Mouse (Mus musculus) fat pad, adult 2 months (tissue): ENCODE measurements at regions not wholly inside any gene's neighbourhood (a gene's known extent, or its start where the extent isn't known, plus 50 kb on each side); places are given as distances from the start of the nearest gene placed in this dataset.

ENCODE experiments used
- DNase-seq: peaks from one replicate; pipeline ENCODE4 v3.0.0-alpha.2; 2011; ENCODE audit warnings: low read depth, low spot score; ENCODE audit errors: extremely low read depth

DNA sequence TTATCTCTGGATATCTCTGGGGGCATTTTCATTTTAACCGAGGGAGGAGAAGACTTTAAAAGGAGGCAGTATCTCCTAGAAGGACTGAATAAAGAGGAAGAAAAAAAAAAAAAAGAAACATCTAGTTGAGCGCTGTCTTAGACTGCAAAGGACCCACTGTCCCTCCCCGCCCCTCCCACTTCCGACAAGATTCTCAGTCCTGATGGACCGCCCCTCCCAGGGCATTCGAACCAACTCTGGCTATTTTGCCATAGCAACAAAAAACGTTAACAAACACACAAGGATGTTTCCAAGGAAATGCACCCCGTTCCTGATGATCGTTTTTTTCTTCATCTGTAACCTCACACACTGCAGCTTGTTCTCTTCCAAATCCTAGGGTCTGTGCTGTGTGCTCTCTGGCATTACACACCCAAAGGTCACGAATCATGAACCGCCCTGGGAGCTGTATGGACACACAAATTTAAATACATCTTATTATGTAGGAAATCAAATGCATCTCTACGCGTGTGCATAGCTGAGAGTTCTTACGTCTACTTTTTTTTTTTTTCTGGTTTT, 75.8 kb downstream of the Rnd3 start:
- no peak for DNase-seq

DNA sequence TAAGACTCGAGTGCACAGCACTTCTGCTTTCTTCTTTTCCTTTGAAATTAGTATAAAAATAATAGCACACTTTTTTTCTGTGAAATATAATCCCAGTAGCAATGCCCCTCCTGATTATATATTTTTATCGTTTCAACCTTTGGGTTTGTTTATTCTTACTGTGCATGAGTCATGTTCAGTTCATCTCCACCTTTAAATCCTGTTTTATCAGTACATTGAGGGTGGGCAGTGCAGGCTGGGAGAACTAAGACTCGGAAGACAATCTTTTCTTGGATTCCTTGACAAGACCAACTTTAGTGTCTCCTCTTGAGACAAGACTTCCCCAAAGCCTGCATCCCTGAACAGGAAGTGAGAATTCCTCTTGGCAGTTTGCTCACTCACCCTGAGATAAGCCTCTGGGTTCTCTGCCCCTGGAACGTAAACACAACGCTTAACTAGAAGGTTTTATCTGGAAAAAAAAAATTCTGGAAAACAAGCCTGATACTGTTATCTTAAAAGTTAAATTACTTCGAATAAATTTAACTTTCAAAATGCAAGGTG, 76.5 kb downstream of the Rnd3 start:
- DNase-seq: no peak

DNA sequence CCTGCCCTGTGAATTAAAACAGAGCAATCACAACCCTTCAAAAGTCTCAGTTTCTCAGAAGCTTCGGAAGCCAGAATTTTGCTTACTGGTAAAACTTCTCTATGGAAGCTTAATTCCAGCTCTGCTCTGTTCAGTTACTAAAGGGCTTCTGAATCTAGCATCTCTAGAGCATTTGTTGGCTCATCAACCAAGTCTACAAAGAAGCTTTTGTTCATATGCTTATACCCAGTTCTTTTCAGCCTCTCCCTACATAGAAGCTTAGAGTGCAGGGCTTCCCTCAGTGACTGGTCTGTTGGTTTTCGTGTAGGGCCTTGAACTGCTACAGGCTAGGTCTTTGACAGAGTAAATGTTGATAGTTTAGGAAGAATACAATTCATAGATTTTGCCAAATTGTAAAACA, 78.0 kb downstream of the Rnd3 start:
- DNase-seq: no peak

GRCm38 (mm10) chr2:51066423-51066831, 82.5 kb downstream of the Rnd3 start:
- no peak for DNase-seq

DNA sequence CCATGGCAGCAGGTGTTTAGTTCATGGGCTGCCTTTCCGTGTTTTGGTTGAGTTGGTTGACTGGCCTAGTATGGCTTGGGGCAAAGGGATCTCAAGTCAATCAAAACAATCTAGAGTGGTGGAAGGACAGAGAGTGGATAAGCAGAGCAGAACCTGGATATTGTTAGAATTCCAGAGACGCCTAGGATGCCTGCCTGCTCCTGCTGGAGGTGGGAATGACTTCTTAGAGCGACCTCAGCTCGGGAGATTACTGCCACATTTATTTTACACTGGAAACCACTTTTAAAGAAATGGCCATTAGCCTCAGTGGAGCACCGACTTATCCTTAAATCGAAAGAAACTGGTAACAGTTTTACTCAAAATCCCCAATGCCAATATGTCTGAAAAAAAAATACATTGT, 83.1 kb downstream of the Rnd3 start:
- no peak for DNase-seq

DNA sequence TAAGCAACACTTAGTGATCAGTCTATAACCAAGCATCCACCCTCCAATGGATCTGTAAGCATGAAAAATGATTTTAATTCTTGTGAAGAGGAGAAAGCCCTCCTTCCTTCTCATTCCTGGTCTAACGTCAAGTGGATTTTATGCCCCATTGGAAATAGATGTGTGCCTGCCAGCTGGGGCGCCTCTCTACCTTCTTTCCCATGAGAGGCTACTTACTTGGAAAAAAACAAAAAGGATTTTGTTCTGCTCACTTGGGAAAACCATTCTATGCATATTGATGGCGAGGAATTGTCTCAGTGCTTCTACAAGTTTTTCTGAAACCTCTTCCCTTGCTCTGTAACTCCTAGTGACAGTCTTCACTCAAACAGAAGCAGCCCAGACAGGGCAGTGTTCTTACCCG, 84.1 kb downstream of the Rnd3 start:
- DNase-seq: no peak

DNA sequence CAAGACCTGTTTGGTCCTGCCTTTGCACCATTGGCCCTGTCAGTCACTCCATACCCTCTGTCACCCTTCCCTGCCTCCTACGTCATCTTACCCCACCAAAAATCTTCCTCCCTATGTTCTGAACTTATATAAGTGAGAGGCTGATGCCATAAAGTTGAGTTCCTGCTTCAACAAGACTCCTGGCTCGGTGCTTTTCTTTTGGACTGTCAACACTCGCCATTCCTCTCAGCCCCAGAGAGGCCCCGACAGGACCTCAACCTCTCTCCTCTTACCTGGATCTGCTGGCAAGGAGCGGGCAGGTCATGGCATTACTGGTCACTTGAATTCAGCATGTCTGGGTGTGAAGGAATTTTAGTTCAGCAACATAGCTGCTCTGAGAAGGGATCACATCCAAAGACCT, 86.9 kb downstream of the Rnd3 start:
- no peak for DNase-seq

DNA sequence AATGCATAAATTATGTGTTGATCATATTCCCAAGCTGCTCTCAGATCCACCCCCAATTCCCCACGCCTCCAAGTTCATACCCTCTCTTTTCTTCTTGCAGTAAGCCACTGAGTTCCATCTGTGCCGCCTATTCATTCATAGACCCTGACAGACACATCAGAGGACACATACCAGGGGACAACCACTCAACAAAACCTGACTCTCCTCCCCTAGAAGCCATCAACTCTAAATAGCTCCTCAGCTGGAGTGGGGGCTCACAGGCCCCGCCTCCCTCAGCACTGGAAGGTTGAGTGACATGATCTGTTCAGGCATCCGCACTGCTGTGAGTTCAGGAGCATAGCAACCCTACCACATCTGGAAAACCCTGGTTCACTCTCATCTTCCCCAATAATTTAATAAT, 90.8 kb downstream of the Rnd3 start:
- DNase-seq: no peak

- no peak for DNase-seq
Observed at GRCm38 (mm10) chr2:51056141-51056731, 92.7 kb downstream of the Rnd3 start.

DNA sequence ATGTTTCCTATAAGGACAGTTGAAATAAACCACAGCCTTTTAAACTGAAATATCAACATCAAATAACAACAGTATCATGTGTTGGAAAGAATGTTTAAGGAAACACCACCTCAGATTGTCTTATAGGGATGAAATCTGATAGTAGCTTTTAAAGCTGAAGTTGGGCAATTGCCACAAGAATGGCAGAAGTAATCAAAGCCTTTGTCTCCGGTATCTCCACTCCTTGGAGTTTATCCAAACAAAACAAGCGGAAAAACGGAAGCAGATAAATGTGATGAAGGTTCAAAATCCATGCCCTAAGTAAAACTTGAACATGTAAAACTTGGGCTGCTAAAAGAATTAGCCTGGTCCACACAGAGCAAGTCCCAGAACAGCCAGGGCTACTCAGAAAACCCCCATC, 93.6 kb downstream of the Rnd3 start:
- no peak for DNase-seq

DNA sequence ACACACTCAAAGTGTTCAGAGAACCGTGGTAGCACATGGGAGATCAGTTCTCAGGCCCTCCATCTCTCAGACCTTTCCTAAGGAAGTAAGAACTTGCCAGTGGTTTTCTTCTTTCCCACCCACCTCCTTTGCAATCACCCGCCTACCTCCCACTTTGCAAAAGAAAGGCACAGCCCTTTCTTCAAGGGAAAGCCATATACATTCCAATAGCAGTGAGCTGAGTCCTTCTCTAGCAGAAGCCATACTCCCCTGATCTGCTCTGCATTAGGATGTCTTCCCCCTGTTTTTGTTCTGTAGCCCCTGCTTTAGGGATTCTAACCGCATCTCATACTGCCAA, 99.1 kb downstream of the Rnd3 start:
- no peak for DNase-seq

GRCm38 (mm10) chr2:51049101-51049833, 99.6 kb downstream of the Rnd3 start:
- DNase-seq: no peak

GRCm38 (mm10) chr2:51047520-51047919, 101.4 kb downstream of the Rnd3 start:
- no peak for DNase-seq

- no peak for DNase-seq
Observed at GRCm38 (mm10) chr2:51045626-51046025, 103.3 kb downstream of the Rnd3 start.

- no peak for DNase-seq
Observed at GRCm38 (mm10) chr2:51041101-51041500, 107.8 kb downstream of the Rnd3 start.

DNA sequence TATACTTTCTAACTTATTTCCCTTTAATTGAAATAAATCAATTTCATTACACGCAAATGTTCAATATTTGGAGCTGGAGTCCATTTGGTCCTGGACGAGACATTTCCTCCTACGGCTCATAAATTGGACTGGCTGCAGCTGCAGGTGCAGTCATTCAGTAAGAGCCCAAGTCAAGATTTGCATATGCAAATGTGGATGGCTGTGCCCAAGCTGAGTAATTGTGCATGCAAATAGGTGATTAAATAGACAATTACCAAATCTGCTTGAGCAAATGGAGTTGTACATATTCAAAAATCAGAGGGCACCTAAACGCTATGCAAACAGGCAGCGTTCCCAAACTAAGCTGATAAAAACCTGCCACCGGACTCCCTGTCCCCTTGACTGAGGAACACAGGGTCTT, 110.2 kb downstream of the Rnd3 start:
- no peak for DNase-seq

DNA sequence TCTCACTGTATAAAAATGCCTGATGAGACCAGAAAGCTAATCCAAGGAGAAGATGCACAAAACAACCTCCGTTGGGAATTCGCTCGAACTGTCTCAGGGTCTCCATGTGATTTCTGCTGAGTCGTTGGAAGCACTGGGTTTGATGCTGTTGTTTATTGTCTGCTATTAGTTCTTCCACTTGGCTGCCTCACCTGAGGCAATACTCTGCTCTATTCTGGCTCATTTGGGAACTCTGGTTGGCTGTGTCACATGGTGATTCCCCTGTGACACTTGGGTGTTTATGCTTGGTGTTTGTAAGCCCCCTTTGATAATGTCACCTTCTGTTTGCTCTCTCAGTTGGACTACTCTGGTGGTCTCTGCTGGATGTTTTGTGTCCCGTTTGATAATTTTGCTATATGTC, 111.9 kb downstream of the Rnd3 start:
- DNase-seq: no peak

DNA sequence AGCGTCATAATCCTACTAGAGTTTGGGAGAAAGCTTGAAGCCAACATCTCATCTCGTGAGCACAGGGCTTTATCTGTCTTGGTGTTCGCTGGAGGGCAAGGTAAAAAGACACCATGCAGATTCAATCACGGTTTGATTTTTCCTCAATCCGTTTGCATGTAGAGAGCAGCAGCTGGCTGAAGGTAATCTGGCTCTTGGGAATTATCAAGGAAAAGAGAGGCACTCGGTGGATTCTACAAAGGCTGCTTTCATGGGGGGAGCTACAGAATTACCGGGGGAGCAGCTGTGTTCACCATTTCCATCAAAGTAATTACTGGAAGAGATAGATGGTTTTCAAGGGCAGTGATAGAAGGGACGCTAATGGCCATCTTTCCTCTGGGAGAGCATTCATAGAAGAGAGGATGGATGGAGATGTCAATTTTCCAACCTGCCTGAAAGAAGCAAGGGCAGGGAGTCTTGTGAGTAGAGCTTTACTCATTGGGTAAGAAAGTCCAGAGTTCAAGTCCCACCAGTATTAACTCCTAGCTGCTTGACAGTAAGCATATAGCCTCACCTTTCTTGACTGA, 112.6 kb downstream of the Rnd3 start:
- DNase-seq: no peak

- no peak for DNase-seq
Observed at GRCm38 (mm10) chr2:51033881-51034280, 115.0 kb downstream of the Rnd3 start.

DNA sequence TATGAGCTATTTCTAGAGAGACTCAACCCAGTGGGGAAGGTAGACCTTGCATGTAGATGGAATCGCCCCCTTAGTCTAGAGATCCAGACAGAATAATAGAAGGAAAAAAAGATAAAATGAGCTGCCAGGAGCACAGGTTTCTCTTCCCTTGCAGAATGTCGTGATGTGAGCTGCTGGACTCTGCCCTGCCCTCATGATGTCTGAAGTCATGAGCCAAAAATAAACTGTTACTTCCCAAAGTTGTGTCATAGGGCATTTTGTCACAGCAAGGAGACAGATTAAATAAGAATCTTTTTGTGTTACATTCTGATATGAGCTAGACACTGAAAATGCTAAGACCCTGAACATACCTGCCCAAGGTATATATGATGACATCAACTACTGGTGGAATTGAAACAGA, 126.4 kb downstream of the Rnd3 start:
- DNase-seq: no peak

DNA sequence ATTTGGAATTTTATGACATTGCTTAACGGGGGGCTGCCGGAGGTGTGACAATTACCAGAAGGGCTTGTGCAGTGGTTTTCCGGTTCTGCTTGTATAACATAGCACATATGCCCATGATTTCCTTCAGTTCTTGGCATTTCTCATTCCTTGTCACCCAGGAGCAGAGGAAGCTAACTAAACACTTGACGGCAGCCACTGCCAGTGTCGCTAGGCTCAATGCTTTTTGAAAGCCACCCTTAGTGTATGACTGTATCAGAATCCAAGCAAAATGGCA, 132.8 kb downstream of the Rnd3 start:
- no peak for DNase-seq

DNA sequence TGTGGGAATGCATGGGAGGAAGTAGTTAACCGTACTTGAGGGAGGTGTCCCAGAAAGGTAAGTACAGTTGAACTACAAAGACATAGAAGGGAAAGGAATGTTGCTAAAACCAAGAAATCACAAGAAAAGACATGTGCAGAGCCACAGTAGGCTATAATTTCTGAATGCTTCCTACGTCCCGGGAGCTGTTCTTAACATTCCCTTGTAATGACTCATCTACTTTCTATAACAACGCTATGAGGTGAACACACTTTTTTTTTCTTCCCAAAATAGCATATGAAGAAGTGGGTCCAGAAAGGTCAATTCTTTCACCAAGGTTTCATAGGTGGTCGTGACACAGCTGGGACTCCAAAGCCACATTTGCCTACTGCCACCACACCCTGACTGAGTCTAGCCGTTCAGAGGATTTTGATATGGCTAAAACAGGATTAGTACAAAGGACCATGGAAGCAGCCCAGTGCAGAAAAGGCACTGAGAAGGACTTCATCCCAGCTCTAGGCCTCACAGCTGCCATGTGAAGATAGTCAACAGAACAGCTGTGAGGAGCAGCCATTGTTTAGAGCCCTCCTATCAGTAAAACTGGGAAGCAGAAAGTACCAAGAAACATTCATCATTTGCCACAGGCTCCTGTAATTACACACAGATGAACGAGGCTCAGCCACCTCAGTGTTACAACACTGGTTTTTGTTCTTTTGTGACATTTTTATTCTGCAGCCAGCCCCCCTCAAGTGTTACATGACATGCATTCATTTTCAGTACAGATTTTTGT, 133.4 kb downstream of the Rnd3 start:
- no peak for DNase-seq
